Mouse (Mus musculus) embryonic fibroblast, embryonic 13.5 days (primary cell): Measurements from ENCODE around the gene A730049H05Rik. TPM values are rescaled to one million over a fixed set of nuclear protein-coding genes. Genes with fewer than 3 reads are reported as not detected.
A peak's percentile ranks its signal among the peaks of the same experiment; 100 is the strongest.

Source experiments
- H3K27ac ChIP-seq: 2 replicates; pipeline ENCODE4 v1.5.1; 2012; ENCODE audit warnings: low read length, control low read depth, inconsistent platforms; ENCODE audit not compliant: insufficient read depth
- H3K4me1 ChIP-seq: 2 replicates; pipeline ENCODE4 v1.6.1; 2011; ENCODE audit warnings: low read length; ENCODE audit not compliant: control insufficient read depth, insufficient read depth
- H3K4me3 ChIP-seq: 2 replicates; pipeline ENCODE4 v1.5.1; 2011; ENCODE audit warnings: mild to moderate bottlenecking, control low read depth, low read length; ENCODE audit not compliant: insufficient read depth
- CTCF ChIP-seq: IDR thresholded peaks from 2 replicates; pipeline ENCODE4 v1.5.1; 2011; ENCODE audit warnings: mild to moderate bottlenecking, control low read depth, low read length, moderate library complexity, borderline replicate concordance; ENCODE audit not compliant: insufficient read depth
- POLR2A ChIP-seq: IDR thresholded peaks from 2 replicates; pipeline ENCODE4 v1.6.1; 2011; ENCODE audit warnings: low read depth, mild to moderate bottlenecking, control low read depth, low read length, moderate library complexity
- polyA plus RNA-seq: library from polyadenylated mRNA; stranded (reverse); fragments of >200 nt; gene quantifications from 2 replicates; pipeline ENCODE4 v1.2.4, GENCODE M21; 2011; ENCODE audit warnings: low read depth; ENCODE audit not compliant: missing spikeins, insufficient read length

A730049H05Rik gene
- polyA plus RNA-seq, result 0.56 and 1.6 TPM in 2 replicates

GRCm38 (mm10) chr6:92816311-92816751, at the start of gene A730049H05Rik:
TSS of gene A730049H05Rik (plus strand) at chr6:92816478.
- TF ChIP-seq CTCF, result no peak
- TF ChIP-seq POLR2A, result no peak
- no peak within 1 kb of the TSS for H3K4me3 ChIP-seq
- no peak within 1 kb of the TSS for H3K27ac ChIP-seq
- H3K4me1 ChIP-seq, result no peaks in the 10 kb centered on the region

- no peaks in the 10 kb centered on the region for H3K4me1 ChIP-seq
- no peak overlapping the region for H3K27ac ChIP-seq
- no peak for TF ChIP-seq POLR2A
- H3K4me3 ChIP-seq, result no peak overlapping the region
Measured at GRCm38 (mm10) chr6:92776356-92776755, 39.9 kb upstream of the A730049H05Rik start.

- H3K27ac ChIP-seq, result no peak overlapping the region
- no peaks in the 10 kb centered on the region for H3K4me1 ChIP-seq
- no peak for TF ChIP-seq CTCF
- no peak for TF ChIP-seq POLR2A
- no peak overlapping the region for H3K4me3 ChIP-seq
Measured at GRCm38 (mm10) chr6:92779140-92779934, 36.9 kb upstream of the A730049H05Rik start.

DNA sequence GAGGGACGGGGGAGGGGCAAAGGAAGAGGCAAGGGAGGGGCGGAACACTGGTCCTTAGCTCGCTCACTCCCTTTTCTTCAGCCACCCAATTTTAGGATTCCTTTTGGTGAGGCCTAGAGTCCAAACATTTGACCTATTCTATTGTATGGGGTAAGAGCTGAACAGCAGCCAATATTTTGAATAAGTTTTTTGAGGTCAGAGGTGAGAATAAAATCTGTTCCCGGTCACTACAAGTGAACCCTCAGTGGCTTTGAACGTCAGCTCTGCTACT, 36.4 kb upstream of the A730049H05Rik start:
- TF ChIP-seq POLR2A, result no peak
- no peak for TF ChIP-seq CTCF
- Histone ChIP-seq H3K4me1 (no peaks in the 10 kb centered on the region), H3K27ac (no peak overlapping the region), H3K4me3 (no peak overlapping the region)

GRCm38 (mm10) chr6:92781446-92781845, 34.8 kb upstream of the A730049H05Rik start:
- TF ChIP-seq CTCF (no peak), POLR2A (no peak)
- no peak overlapping the region for H3K27ac ChIP-seq
- H3K4me1 ChIP-seq, result no peaks in the 10 kb centered on the region
- H3K4me3 ChIP-seq, result no peak overlapping the region

DNA sequence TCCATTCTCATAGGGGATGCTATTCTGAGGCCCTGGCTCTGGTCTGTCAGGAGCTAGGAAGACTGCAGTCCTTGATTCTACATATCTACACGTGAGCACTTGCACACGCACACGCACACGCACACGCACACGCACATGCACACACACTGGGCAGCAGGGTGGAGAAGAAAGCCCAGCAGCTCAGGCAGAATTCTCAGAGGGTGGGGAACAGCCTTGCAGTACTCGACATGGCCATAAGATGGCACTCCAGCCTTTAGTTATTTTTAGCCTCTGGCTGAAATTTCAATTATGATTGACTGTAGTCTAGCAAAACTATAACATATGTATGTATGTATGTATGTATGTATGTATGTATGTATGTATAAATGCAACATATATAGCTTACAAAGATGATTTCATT, 31.5 kb upstream of the A730049H05Rik start:
- TF ChIP-seq CTCF, result peak; percentile 21; the same call in 1 of the 2 replicates
- no peak for TF ChIP-seq POLR2A
- H3K4me1 ChIP-seq, result no peaks in the 10 kb centered on the region; the same call in 1 of the 2 replicates
- H3K27ac ChIP-seq, result no peak overlapping the region
- no peak overlapping the region for H3K4me3 ChIP-seq

DNA sequence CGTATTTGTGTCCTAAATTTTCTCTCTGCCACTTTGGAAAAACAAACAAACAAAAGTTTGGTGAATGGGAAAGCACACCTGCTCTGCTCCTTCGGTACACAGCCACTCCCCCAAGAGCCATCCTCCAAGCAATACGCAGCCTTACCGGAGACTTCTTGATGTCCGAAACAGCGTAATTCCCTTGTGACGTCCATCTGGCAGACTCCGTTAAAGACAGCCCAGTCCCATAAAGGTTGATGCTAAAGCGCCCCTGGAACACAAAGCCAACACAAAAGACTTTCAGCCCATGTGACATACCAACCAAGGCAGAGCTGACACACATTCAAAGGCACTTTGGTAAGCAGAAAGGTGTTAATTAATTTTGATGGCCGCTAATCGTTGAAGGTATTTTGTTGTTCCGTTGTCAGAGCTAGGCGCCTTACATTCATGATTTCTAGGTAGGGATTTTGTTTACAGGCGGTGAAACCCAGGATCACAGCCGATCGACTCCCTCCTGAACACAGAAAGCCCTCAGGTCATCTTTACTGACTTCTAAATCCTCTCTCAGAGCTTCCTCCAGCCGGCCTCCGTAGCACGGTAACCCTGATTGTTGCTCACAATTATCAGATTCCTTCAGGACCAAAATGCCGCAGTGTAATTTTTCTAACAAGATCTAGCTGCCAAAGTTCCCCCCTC, 29.4 kb upstream of the A730049H05Rik start:
- H3K4me1 ChIP-seq, result no peaks in the 10 kb centered on the region; the same call in 1 of the 2 replicates
- no peak overlapping the region for H3K27ac ChIP-seq
- no peak overlapping the region for H3K4me3 ChIP-seq
- TF ChIP-seq CTCF (no peak), POLR2A (no peak)

DNA sequence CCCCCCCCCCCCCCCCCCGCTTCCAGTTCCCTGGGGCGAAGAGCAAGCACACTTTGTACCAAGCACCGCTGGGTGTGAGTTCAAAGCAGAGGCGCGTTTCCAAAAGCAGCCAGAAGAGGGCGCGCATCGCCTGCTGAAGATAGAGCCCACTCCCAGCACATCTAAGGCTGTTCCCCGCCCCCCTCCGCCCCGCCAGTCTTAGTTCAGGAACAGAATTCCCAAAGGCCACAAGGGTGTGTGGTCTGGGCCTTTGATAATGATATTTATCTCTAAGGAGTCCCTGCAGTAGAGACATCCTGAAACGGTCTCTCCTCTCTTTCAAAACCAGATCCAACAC, 28.9 kb upstream of the A730049H05Rik start:
- TF ChIP-seq CTCF (peak; percentile 85), POLR2A (no peak)
- H3K4me1 ChIP-seq, result no peaks in the 10 kb centered on the region; the same call in 1 of the 2 replicates
- H3K27ac ChIP-seq, result no peak overlapping the region
- H3K4me3 ChIP-seq, result no peak overlapping the region

DNA sequence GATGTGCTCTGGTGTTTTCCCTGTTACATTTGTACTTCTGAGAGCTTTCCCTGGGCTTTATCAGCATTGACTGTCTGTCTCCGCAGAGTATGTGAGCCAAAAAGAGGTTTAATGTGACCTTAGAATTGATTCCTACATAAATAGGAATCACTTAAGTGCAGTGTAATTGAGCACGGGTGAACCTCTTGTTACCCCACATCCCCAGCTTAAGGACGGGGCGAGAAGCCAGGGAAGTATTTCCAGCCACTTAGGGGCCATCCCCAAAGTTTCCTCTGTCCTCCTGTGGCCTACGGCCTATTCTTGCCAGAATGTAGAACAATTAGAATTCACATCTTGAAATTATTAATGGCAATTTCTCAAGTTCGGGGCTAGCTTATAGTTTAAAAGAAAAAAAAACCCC, 22.5 kb upstream of the A730049H05Rik start:
- no peak for TF ChIP-seq CTCF
- no peak for TF ChIP-seq POLR2A
- Histone ChIP-seq H3K4me1 (no peaks in the 10 kb centered on the region), H3K27ac (no peak overlapping the region), H3K4me3 (no peak overlapping the region)

DNA sequence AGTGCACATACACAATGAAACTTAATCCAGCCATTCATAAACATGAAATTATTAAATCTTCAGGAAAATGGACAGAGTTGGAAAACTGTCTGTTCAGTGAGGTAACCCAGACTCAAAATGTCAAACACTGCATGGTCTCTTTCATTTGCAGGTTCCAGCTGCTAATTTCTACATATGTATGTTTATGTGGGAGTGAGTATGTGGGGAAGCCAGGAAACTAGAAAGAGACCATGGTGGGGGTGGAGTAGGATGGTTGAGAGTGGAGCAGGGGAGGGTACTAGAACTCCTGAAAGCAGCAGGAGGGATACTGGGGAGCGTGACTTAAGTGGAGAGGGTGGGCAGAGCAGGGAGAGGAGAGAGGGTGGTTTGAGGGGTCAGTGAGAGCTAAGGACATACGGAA, 14.8 kb upstream of the A730049H05Rik start:
- Histone ChIP-seq H3K4me3 (no peak overlapping the region), H3K27ac (no peak overlapping the region), H3K4me1 (no peaks in the 10 kb centered on the region; the same call in 1 of the 2 replicates)
- no peak for TF ChIP-seq CTCF
- no peak for TF ChIP-seq POLR2A
